Mouse (Mus musculus) bone marrow macrophage, adult 2 months (primary cell): ENCODE data around the gene Comtd1.

Experiments used
- CTCF ChIP-seq: IDR thresholded peaks from 2 replicates; pipeline ENCODE4 v1.5.1; 2012; ENCODE audit warnings: low read depth, mild to moderate bottlenecking, low read length, moderate library complexity
- POLR2A ChIP-seq: IDR thresholded peaks from 2 replicates; pipeline ENCODE4 v1.6.1; 2012; ENCODE audit warnings: mild to moderate bottlenecking, low read depth, low read length, borderline replicate concordance

DNA sequence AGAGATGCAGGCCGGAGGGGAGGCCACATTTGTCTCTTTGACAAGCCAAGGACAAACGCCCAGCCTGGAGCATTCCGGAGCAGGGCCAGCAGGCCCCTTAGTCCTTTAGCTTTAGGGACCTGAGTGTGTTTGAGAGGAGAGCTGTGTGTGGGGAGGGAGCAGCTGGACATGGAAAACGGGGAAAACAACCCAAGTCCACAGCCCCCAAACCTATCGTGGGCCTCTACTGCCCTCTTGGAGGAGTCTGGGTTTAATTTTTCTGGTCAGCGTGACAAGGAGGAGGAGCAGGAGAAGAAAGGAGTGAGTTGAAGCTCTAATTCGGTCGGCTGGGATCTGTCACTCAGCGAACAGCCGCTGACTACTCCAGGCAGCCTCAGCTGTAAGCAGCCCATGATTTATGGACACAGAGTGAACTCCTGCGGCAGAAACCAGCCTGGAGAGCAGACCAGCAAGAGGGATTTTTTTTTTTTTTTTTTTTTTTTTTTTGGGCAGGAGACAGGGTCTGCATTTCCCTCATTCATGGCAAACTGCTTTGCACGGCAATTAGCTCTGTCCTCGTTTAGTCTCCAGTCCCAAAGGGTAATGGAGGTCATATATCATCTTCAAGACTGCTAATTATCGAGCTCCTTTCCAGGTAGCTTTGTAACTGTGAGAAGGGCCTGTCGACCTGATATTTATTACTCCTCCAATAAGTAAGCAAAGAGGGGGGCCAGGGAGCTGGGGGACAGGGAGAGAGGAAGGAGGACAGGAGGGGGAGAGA lies 43.0 kb upstream of the Comtd1 start:
- no peak for TF ChIP-seq CTCF
- no peak for TF ChIP-seq POLR2A
